Mouse (Mus musculus): ENCODE measurements around the gene Zc3h18.

- no peak for TF ChIP-seq POLR2A (IDR thresholded peaks at IDR 0.05; ENCODE audit: low read depth, low read length)
- TF ChIP-seq CTCF (IDR thresholded peaks at IDR 0.05; ENCODE audit: extremely low read depth, insufficient read depth, insufficient read length, insufficient replicate concordance) = no peak
These were observed 28.9 kb downstream of the Zc3h18 start for GRCm38 (mm10) chr8:122405146-122405805.
